Mouse (Mus musculus) brain, embryonic 14.5 days (tissue): ENCODE measurements at regions not wholly inside any gene's neighbourhood (a gene's known extent, or its start where the extent isn't known, plus 50 kb on each side); places are given as distances from the start of the nearest gene placed in this dataset.

Experiments
- CTCF ChIP-seq: fragments of 200-500 bp; IDR thresholded peaks from 2 replicates; pipeline ENCODE4 v1.5.1; 2012; ENCODE audit warnings: inconsistent platforms, mild to moderate bottlenecking, moderate library complexity, borderline replicate concordance; ENCODE audit not compliant: insufficient read depth, insufficient read length; ENCODE audit errors: extremely low read depth
- POLR2A ChIP-seq: fragments of 200-500 bp; IDR thresholded peaks from 2 replicates; pipeline ENCODE4 v1.6.1; 2012; ENCODE audit warnings: mild to moderate bottlenecking, inconsistent platforms, borderline replicate concordance; ENCODE audit not compliant: poor library complexity, insufficient read depth, insufficient read length, severe bottlenecking; ENCODE audit errors: extremely low read depth

DNA sequence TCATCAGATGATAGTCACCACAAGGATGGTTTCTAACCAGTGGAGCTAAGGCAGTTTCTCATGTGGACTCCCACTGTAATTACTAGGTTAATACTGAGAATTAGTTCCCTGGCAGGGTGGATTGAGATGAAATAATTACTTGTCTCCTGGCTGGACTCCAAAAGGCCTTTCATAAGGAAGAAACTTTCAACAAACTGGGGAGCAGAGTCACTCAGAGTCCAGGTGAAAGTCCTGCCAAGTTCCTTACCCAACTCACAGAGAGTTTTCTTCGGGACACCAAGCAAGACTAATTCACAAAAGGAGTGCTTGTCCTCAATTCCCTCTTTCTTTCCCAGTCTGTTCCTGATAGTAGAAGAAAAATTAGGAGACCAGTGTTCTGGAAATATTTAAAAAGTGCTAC lies 330.9 kb downstream of the Bmper start:
- TF ChIP-seq CTCF (no peak), POLR2A (no peak)
